Mouse (Mus musculus) hindbrain, embryonic 14.5 days (tissue): ENCODE data around the gene Tdrd6. TPM values are rescaled to one million over a fixed set of nuclear protein-coding genes. Genes with fewer than 3 reads are reported as not detected.

ENCODE experiments used
- ATAC-seq: fragments of 200-750 bp; cut with Nextera tagmentation; 2 replicates; pipeline ENCODE4 v1.8.0; 2017; ENCODE audit warnings: moderate number of reproducible peaks, mild to moderate bottlenecking, moderate TSS enrichment, moderate library complexity; ENCODE audit not compliant: low FRiP score
- DNase-seq: peaks from one replicate; pipeline ENCODE4 v3.0.0-alpha.2; 2015; ENCODE audit warnings: low spot score
- H3K27ac ChIP-seq: fragments of 300-500 bp; sonication (generic); 2 replicates; pipeline ENCODE4 v1.5.1; 2014; ENCODE audit warnings: mild to moderate bottlenecking, moderate library complexity
- H3K27me3 ChIP-seq: fragments of 300-500 bp; sonication (generic); 2 replicates; pipeline ENCODE4 v1.6.1; 2014; ENCODE audit warnings: mild to moderate bottlenecking, low read length, mixed read lengths; ENCODE audit not compliant: control insufficient read depth, insufficient read depth
- H3K36me3 ChIP-seq: fragments of 300-500 bp; sonication (generic); replicated peaks from 2 replicates; pipeline ENCODE4 v1.6.1; 2014; ENCODE audit not compliant: control insufficient read depth, insufficient read depth
- H3K4me1 ChIP-seq: fragments of 300-500 bp; sonication (generic); replicated peaks from 2 replicates; pipeline ENCODE4 v1.6.1; 2014; ENCODE audit warnings: antibody characterized with exemption, low read length, mixed read lengths; ENCODE audit not compliant: control insufficient read depth, insufficient read depth
- H3K4me2 ChIP-seq: fragments of 300-500 bp; sonication (generic); replicated peaks from 2 replicates; pipeline ENCODE4 v1.6.1; 2014; ENCODE audit warnings: mild to moderate bottlenecking, moderate library complexity
- H3K4me3 ChIP-seq: fragments of 300-500 bp; sonication (generic); replicated peaks from 2 replicates; pipeline ENCODE4 v1.5.1; 2014; ENCODE audit warnings: mild to moderate bottlenecking, low read length
- H3K9ac ChIP-seq: fragments of 300-500 bp; sonication (generic); 2 replicates; pipeline ENCODE4 v1.6.1; 2014
- H3K9me3 ChIP-seq: fragments of 300-500 bp; sonication (generic); 2 replicates; pipeline ENCODE4 v1.6.1; 2016; ENCODE audit warnings: low read length; ENCODE audit not compliant: control insufficient read depth
- WGBS: fragments of 180-500 bp; shearing (Covaris S2); extraction: QIAGEN DNeasy Blood & Tissue Kit; methylation state at CpG from one replicate; pipeline ENCODE4 v1.1.7; 2014; 5-methylcytosine and 5-hydroxymethylcytosine counted together
- polyA plus RNA-seq: library from polyadenylated mRNA; unstranded; fragments of >200 nt; fragmentation: Nextera tagmentation; extraction: Ambion mirVana; gene quantifications from 2 replicates; pipeline ENCODE4 v1.2.1, GENCODE M21; 2014

The Tdrd6 gene
- polyA plus RNA-seq, 1 experiment from 2014 or later, result 0.56 TPM

DNA sequence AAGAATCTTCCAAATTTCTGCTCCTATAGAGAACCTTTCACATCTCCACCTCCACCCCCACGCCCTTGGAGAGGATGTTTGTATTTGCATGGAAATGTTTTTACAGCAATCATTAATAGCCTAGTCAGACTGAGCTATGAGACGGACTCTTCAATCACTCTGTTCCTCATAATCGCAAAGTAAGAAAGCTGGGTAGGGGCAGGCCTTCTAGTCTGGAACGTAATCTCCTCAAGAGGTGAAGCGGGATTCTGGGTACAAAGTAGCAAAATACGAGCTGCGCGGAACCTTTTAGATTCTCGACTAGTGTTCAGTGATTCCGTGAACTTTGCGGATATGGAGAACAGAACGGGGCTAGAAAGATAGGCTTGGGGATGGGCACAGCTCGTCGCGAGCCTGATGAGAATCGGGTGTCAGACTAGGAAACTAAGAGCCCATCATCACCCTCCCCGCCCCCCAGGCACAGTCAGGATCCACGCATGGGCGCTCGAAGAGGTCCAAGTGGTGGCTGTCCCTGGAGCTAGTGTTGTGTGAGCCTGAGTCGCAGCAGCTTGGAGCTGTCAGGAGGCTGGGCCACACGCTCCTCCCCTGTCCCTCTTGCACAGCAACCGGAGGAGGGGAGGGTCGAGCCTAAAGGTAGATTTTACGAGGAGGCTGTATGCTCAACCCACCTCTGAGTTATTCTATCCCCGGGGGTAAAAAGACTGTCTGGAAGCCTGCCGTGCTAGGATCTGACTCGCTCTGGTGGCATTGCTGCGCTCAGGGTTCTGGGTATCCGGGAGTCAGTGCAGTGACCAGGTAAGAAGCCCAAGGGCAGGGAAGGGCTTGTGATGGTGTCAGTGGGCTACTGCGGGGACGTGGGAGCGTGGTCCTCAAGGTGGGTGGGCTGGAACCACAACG lies 61.9 kb downstream of the Tdrd6 start, which contains the start of gene Pla2g7:
Pla2g7 (plus strand) TSS at position 107 of the 897 bp plus-strand sequence.
- peak within 1 kb of the TSS; percentile 35 for H3K4me3 ChIP-seq
- ATAC-seq, result peak; percentile 87
- peak within 1 kb of the TSS; percentile 58 for H3K9ac ChIP-seq
- no peaks in the 10 kb centered on the region for H3K36me3 ChIP-seq
- WGBS, result under 1% methylated on average over 34 of the region's 34 CpGs
- peak; percentile 64 for DNase-seq
- H3K4me1 ChIP-seq, result no peaks in the 10 kb centered on the region; the same call in 1 of the 2 replicates
- no peaks in the 10 kb centered on the region for H3K9me3 ChIP-seq
- peak within 1 kb of the TSS; percentile 64 for H3K27ac ChIP-seq
- peak within 1 kb of the TSS; percentile 67 for H3K4me2 ChIP-seq
- H3K27me3 ChIP-seq, result no peaks in the 10 kb centered on the region

DNA sequence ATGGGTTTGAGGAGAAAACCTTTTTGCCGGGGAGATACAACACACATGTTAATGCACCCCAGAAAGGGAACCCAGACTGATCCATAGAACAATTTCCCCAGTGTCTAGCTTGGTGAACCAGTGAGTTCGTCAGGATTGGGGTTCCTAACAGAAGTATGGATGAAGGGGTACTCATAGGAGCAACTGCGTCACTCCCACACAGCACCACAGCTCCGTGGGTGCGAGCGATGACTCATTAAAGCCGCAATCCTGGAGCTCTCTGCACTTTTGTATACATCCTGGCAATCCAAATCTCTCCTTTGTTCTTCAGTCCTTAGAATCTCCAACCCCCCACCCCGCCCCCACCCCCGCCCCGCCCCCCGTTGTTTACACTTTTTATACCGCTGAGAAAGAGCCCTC lies 62.5 kb downstream of the Tdrd6 start:
- H3K4me3 ChIP-seq, result peak overlapping the region; percentile 35
- ATAC-seq (no peak), DNase-seq (no peak)
- no peaks in the 10 kb centered on the region; the same call in 1 of the 2 replicates for H3K4me1 ChIP-seq
- H3K27me3 ChIP-seq, result no peaks in the 10 kb centered on the region
- H3K9me3 ChIP-seq, result no peaks in the 10 kb centered on the region
- peak overlapping the region; percentile 67 for H3K4me2 ChIP-seq
- H3K27ac ChIP-seq, result peak overlapping the region; percentile 64; the same call in 1 of the 2 replicates
- H3K36me3 ChIP-seq, result no peaks in the 10 kb centered on the region
- WGBS, result 4% methylated on average over 12 of the region's 12 CpGs
- peak overlapping the region; percentile 58; the same call in 1 of the 2 replicates for H3K9ac ChIP-seq

Other genes starting within 250 kb of the Tdrd6 start
- gene Mep1a, start 127.5 kb downstream of the Tdrd6 start, polyA plus RNA-seq, result 0.09 and 0.12 TPM in 2 replicates
- 0.94 and 2.1 TPM in 2 replicates for gene Ankrd66, start 86.7 kb downstream of the Tdrd6 start, polyA plus RNA-seq
- gene Pla2g7, start 62.2 kb downstream of the Tdrd6 start, polyA plus RNA-seq, result 105 and 113 TPM in 2 replicates
- gene Slc25a27, start 36.9 kb upstream of the Tdrd6 start, polyA plus RNA-seq, result 63.0 and 70.4 TPM in 2 replicates
- gene Cyp39a1, start 37.1 kb upstream of the Tdrd6 start, polyA plus RNA-seq, result 11.1 and 12.3 TPM in 2 replicates
- 118 and 124 TPM in 2 replicates for gene Rcan2, start 171.1 kb upstream of the Tdrd6 start, polyA plus RNA-seq